Mouse (Mus musculus): Measurements from ENCODE around the gene Lrrc3c. TPM values are rescaled to one million over a fixed set of nuclear protein-coding genes. Genes with fewer than 3 reads are reported as not detected.
A peak's percentile ranks its signal among the peaks of the same experiment; 100 is the strongest.

Lrrc3c gene
- total RNA-seq, 2 experiments from 2014 or later = not detected

GRCm38 (mm10) chr11:98587684-98588546 is 10.2 kb upstream of the Lrrc3c start:
- no peak for TF ChIP-seq CTCF (IDR thresholded peaks at IDR 0.05)
- DNase-seq (ENCODE audit: extremely low spot score in 1 of 2, low spot score in 2 of 2) = peak; percentile 31 to 41
- H3K27ac ChIP-seq = peak overlapping the region; percentile 86
- intact Hi-C loops (cut with DNase I) = loop anchor here (2.0 to 5.0 kb wide), 2 partner anchors 37 to 231 kb away; partner anchors contain the start of genes Stard3 and Zpbp2
- peak overlapping the region; percentile 79 for H3K4me3 ChIP-seq

DNA sequence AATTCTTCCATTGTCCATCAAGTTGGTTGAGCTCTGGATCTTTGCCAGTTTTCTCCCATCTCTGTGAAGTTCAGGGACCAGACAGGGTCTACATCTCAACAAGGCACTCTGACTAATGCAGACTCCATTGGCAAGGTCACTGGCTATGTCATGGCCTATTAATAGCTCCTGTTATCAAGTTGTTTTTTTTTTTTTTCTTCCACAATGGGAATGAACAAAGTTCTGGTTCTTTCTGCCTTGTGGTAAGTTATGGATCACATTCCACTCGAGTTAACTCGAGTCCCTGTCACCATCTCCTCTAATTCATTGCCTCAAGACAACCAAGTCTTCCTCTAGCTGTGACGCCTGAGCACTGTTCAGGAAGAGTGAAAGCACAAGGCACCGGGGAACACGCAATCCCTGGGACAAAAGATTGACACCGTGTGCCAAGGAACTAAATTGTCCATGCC is 9.2 kb upstream of the Lrrc3c start:
- no peak overlapping the region for H3K27ac ChIP-seq
- no peak overlapping the region for H3K4me3 ChIP-seq
- TF ChIP-seq CTCF (IDR thresholded peaks at IDR 0.05) = no peak
- no peak for DNase-seq (ENCODE audit: extremely low spot score in 1 of 2, low spot score in 2 of 2)
- intact Hi-C loops (cut with DNase I) = loop anchor here (5.0 kb wide), 1 partner anchor 232 kb away; the partner anchor contains the start of gene Stard3

DNA sequence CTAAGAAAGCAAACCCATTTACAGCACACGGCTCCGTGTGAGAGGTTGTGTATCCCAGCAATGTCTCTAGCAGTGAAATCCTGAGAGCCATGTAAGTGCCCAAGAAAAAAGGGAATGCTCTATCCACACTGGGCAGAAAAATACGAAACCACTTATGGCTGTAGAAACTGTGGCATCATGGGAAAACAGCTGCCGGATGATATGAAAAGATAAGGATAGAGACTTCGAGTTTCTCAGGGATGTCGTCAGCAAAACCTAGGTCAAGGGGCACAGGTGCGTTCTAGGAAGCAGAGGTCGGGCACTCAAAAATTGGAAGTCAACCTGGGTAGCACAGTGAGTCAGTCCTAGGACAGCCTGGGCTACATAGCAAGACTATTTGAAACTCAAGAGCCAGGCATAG is 8.8 kb upstream of the Lrrc3c start:
- intact Hi-C loops (cut with DNase I) = loop anchor here (5.0 kb wide), 1 partner anchor 232 kb away; the partner anchor contains the start of gene Stard3
- no peak for TF ChIP-seq CTCF (IDR thresholded peaks at IDR 0.05)

DNA sequence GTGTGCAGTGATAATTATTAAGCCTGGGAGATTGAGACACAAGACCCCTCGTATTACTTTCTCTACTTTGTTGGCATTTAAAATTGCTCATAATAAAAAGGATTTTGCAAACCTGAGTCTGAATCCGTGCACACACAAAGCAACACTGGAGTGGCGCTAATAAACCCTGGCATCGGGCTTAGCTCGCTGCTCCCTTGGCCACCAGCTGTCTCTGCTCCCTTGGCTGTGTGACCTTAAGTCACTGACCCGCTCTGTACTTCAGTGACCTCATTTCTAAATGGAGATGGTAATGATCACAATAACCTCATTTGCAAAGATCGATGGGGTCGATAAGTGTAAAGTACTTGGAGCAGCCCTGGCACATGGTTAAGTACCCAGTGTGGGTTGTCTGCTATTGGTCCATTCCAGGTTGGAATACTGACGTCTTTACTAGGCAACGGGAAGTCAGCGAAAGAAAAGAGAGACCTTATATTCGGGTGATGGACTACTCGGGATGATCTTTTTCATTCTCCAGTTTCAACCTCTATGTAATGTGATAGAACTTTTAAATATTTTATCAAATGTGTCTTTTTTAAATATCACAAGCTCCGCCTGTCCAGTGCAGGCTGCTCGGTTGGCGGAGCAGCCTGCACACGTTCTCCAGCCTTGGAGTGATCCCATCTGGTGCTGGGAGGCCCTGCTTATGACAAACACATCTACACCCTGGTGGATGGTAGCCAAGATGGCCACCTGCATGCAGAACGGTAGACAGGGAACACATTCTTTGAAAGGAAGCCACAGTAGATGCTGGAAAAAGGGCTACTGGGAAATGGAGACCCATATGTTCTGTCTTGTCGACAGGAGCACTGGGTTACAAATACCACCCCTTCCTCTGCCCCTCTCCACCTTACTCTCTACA is 7.3 kb upstream of the Lrrc3c start:
- DNase-seq (ENCODE audit: extremely low spot score in 1 of 2, low spot score in 2 of 2) = no peak
- Histone ChIP-seq H3K27ac (no peak overlapping the region), H3K4me3 (no peak overlapping the region)
- no peak for TF ChIP-seq CTCF (IDR thresholded peaks at IDR 0.05)
- intact Hi-C loops (cut with DNase I) = no loop called here

More for the DNA sequence above, 8.8 kb upstream of the Lrrc3c start:
- H3K27ac ChIP-seq = no peak overlapping the region
- DNase-seq (ENCODE audit: extremely low spot score in 1 of 2, low spot score in 2 of 2) = no peak
- no peak overlapping the region for H3K4me3 ChIP-seq

DNA sequence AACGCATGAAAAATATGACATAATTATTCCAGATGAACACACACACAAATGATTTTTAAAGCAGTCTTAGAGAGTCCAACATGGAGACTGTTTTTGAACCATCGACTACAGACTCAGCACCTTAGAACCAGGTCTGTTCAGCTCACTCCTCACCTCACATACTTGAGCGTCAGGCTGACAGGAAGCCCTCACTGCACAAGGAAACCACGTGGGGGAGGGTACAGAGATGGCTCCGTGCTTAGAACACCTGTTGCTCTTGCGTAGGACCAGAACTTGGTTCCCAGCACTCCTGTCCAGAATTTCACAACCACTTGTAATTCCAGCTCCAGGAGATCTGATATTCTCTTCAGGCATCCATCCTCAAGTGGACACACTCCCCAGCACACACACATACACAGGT is 3.1 kb upstream of the Lrrc3c start:
- Histone ChIP-seq H3K4me3 (no peak overlapping the region), H3K27ac (no peak overlapping the region)
- DNase-seq (ENCODE audit: extremely low spot score in 1 of 2, low spot score in 2 of 2) = no peak
- intact Hi-C loops (cut with DNase I) = no loop called here
- no peak for TF ChIP-seq CTCF (IDR thresholded peaks at IDR 0.05)

DNA sequence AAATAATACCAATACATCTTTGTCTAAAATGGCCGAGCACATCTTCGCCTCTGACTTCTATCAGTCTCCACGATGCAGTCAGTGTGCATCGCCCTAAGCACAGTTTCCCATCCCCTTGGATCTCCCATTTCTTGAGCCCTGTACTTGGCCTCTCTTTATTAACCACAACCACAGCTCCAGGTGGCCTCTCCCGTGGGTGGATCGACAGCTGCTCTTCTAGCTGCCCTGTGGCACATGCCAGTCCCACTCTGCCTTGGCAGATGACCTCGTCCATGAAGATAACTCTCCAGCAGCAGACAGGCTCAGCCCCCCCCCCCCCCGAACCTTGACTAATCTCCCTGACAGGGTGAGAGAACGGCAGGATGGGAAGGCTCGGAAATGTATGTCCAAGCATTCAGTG is 2.6 kb upstream of the Lrrc3c start:
- Histone ChIP-seq H3K4me3 (no peak overlapping the region), H3K27ac (no peak overlapping the region)
- TF ChIP-seq CTCF (IDR thresholded peaks at IDR 0.05) = no peak
- DNase-seq (ENCODE audit: extremely low spot score in 1 of 2, low spot score in 2 of 2) = no peak
- intact Hi-C loops (cut with DNase I) = no loop called here

GRCm38 (mm10) chr11:98595955-98596354 is 2.1 kb upstream of the Lrrc3c start:
- TF ChIP-seq CTCF (IDR thresholded peaks at IDR 0.05) = no peak
- Histone ChIP-seq H3K4me3 (no peak overlapping the region), H3K27ac (no peak overlapping the region)
- intact Hi-C loops (cut with DNase I) = no loop called here
- DNase-seq (ENCODE audit: extremely low spot score in 1 of 2, low spot score in 2 of 2) = no peak

- peak; percentile 57 for TF ChIP-seq CTCF (IDR thresholded peaks at IDR 0.05)
- no peak overlapping the region for H3K27ac ChIP-seq
- H3K4me3 ChIP-seq = no peak overlapping the region
- intact Hi-C loops (cut with DNase I) = no loop called here
- no peak for DNase-seq (ENCODE audit: extremely low spot score in 1 of 2, low spot score in 2 of 2)
These were observed 728 bp upstream of the Lrrc3c start for GRCm38 (mm10) chr11:98597363-98597762.

- H3K4me3 ChIP-seq = no peak overlapping the region
- no peak overlapping the region for H3K27ac ChIP-seq
- TF ChIP-seq CTCF (IDR thresholded peaks at IDR 0.05) = no peak
- DNase-seq (ENCODE audit: extremely low spot score in 1 of 2, low spot score in 2 of 2) = no peak
- intact Hi-C loops (cut with DNase I) = no loop called here
These were observed 780 bp downstream of the Lrrc3c start for GRCm38 (mm10) chr11:98598851-98599290.

DNA sequence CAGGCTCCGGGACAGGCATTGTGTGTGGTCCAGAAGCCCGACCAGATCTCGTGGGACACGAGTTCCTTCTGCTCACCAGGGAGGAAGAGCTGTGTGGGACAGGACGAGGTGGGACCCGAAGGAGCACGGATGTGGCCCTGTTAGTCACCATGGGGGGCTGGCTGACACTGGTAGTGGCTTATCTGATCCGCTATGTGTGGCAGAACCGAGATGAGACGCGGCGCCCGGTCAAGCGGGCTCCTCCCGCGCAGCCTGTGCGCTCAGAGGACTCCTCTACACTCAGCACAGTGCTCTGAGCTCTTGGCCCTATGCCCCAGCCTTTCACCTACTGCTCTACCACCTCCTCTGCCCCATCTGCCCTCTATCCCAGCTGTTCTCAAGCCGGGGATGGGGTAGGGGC is 1.2 kb downstream of the Lrrc3c start:
- no peak for DNase-seq (ENCODE audit: extremely low spot score in 1 of 2, low spot score in 2 of 2)
- no peak for TF ChIP-seq CTCF (IDR thresholded peaks at IDR 0.05)
- intact Hi-C loops (cut with DNase I) = no loop called here
- no peak overlapping the region for H3K4me3 ChIP-seq
- no peak overlapping the region for H3K27ac ChIP-seq

GRCm38 (mm10) chr11:98602090-98602690 is 4.1 kb downstream of the Lrrc3c start:
- no peak for TF ChIP-seq CTCF (IDR thresholded peaks at IDR 0.05)
- Histone ChIP-seq H3K4me3 (no peak overlapping the region), H3K27ac (no peak overlapping the region)
- no peak for DNase-seq (ENCODE audit: extremely low spot score in 1 of 2, low spot score in 2 of 2)
- intact Hi-C loops (cut with DNase I) = no loop called here

Data from left cerebral cortex, adult 2 months (tissue).